Mouse (Mus musculus) left cerebral cortex, adult 8-10 months (tissue): ENCODE data around the gene 2310061I04Rik. TPM values are rescaled to one million over a fixed set of nuclear protein-coding genes. Genes with fewer than 3 reads are reported as not detected.

Experiments used
- microRNA-seq, 2 experiments: library from miRNA; unstranded; fragments of <30 nt; microRNA quantifications; one replicate each; pipeline ENCODE4 v1.2.0; 2022
- total RNA-seq, 4 experiments: library from RNA; stranded (reverse); gene quantifications; 2 replicates each; pipeline ENCODE4 v1.2.4; 2022

Gene 2310061I04Rik
- total RNA-seq, 4 experiments from 2014 or later: 40.3 to 63.3 (median 51.9) TPM

Small RNA genes lying within 50 kb of the gene (microRNA-seq; reads per million reads assigned to microRNA genes)
- gene Gm28033: 0.22 to 1.9 reads per million in 2 experiments
- 0.66 to 0.84 reads per million in 2 experiments for gene Mir1894

Other genes starting within 250 kb of the 2310061I04Rik start
- gene Vars2, start 229.8 kb downstream of the 2310061I04Rik start, total RNA-seq: 10 to 100 TPM; 28.3 to 41.6 (median 38.0) TPM
- 10 to 100 TPM; 27.6 to 36.9 (median 31.2) TPM for gene Gtf2h4, start 223.7 kb downstream of the 2310061I04Rik start, total RNA-seq
- 10 to 100 TPM; 62.0 to 76.7 (median 65.9) TPM for gene Ddr1, start 192.8 kb downstream of the 2310061I04Rik start, total RNA-seq
- gene Ier3, start 75.7 kb downstream of the 2310061I04Rik start, total RNA-seq: 10 to 100 TPM; 11.1 to 17.3 (median 15.2) TPM
- gene Flot1, start 74.2 kb downstream of the 2310061I04Rik start, total RNA-seq: 100 to 1,000 TPM; 118 to 151 (median 137) TPM
- gene Tubb5, start 59.1 kb downstream of the 2310061I04Rik start, total RNA-seq: 100 to 1,000 TPM; 430 to 459 (median 451) TPM
- 10 to 100 TPM; 13.8 to 21.2 (median 18.2) TPM for gene Mdc1, start 55.9 kb downstream of the 2310061I04Rik start, total RNA-seq
- gene Nrm, start 36.1 kb downstream of the 2310061I04Rik start, total RNA-seq: 1 to 10 TPM; 2.6 to 3.4 (median 3.0) TPM
- gene Ppp1r18, start 31.8 kb downstream of the 2310061I04Rik start, total RNA-seq: 10 to 100 TPM in 2 of 4 experiments, 1 to 10 TPM in 2; 9.1 to 15.0 (median 10.9) TPM
- 10 to 100 TPM; 28.1 to 30.6 (median 29.0) TPM for gene Dhx16, start 17.6 kb downstream of the 2310061I04Rik start, total RNA-seq
- gene Atat1, start 12.6 kb upstream of the 2310061I04Rik start, total RNA-seq: 10 to 100 TPM; 52.5 to 57.0 (median 53.1) TPM
- gene Mrps18b, start 19.0 kb upstream of the 2310061I04Rik start, total RNA-seq: 10 to 100 TPM; 42.6 to 48.7 (median 47.6) TPM
- gene Ppp1r10, start 19.0 kb upstream of the 2310061I04Rik start, total RNA-seq: 10 to 100 TPM; 61.5 to 70.4 (median 63.2) TPM
- gene Abcf1, start 72.3 kb upstream of the 2310061I04Rik start, total RNA-seq: 10 to 100 TPM; 60.6 to 75.4 (median 65.0) TPM
- gene Gnl1, start 82.4 kb upstream of the 2310061I04Rik start, total RNA-seq: 100 to 1,000 TPM; 180 to 196 (median 184) TPM
- gene Prr3, start 82.8 kb upstream of the 2310061I04Rik start, total RNA-seq: 10 to 100 TPM; 35.3 to 44.5 (median 38.4) TPM
- gene H2-T24, start 123.1 kb upstream of the 2310061I04Rik start, total RNA-seq: 1 to 10 TPM; 1.1 to 3.3 (median 1.6) TPM
- 10 to 100 TPM; 15.9 to 25.5 (median 21.3) TPM for gene H2-T23, start 135.4 kb upstream of the 2310061I04Rik start, total RNA-seq
- gene H2-T22, start 145.3 kb upstream of the 2310061I04Rik start, total RNA-seq: 10 to 100 TPM; 17.7 to 21.2 (median 18.6) TPM
- gene Gm6034, start 145.5 kb upstream of the 2310061I04Rik start, total RNA-seq: not detected
- gene Gm11127, start 160.9 kb upstream of the 2310061I04Rik start, total RNA-seq: 1 to 10 TPM in 3 of 4 experiments, under 1 TPM in 1; 0.72 to 3.4 (median 2.0) TPM
- gene Gm19684, start 224.2 kb upstream of the 2310061I04Rik start, total RNA-seq: under 1 TPM in 2 of 4 experiments, not detected in 2; 0.23 to 0.52 TPM
- under 1 TPM in 1 of 4 experiments, not detected in 3; 0.43 TPM for gene Gm7030, start 232.0 kb upstream of the 2310061I04Rik start, total RNA-seq